Mouse (Mus musculus): ENCODE data around the gene Prap1.

- TF ChIP-seq CTCF (IDR thresholded peaks at IDR 0.05; ENCODE audit: extremely low read depth, insufficient read depth, low read length) (no peak), POLR2A (IDR thresholded peaks at IDR 0.05; ENCODE audit: extremely low read depth, insufficient read depth, low read length) (peak; percentile 93)
Measured at GRCm38 (mm10) chr7:140125278-140126021, 32.3 kb downstream of the Prap1 start.

Measured in cortical plate, adult 2 months (tissue).